Mouse (Mus musculus) stomach, embryonic 14.5 days (tissue): ENCODE data around the gene P2ry12. TPM values are rescaled to one million over a fixed set of nuclear protein-coding genes. Genes with fewer than 3 reads are reported as not detected.

Experiments
- ATAC-seq: fragments of 200-750 bp; cut with Nextera tagmentation; 2 replicates; pipeline ENCODE4 v1.8.0; 2017; ENCODE audit warnings: low read depth, moderate TSS enrichment; ENCODE audit not compliant: insufficient number of reproducible peaks, insufficient read depth, low FRiP score
- H3K27ac ChIP-seq: fragments of 300-500 bp; sonication (generic); 2 replicates; pipeline ENCODE4 v1.5.1; 2014; ENCODE audit warnings: mild to moderate bottlenecking, low read length, moderate library complexity, mixed read lengths
- H3K27me3 ChIP-seq: fragments of 300-500 bp; sonication (generic); 2 replicates; pipeline ENCODE4 v1.6.1; 2014; ENCODE audit warnings: low read length, control low read depth, mixed read lengths; ENCODE audit not compliant: control insufficient read depth, insufficient read depth
- H3K36me3 ChIP-seq: fragments of 300-500 bp; sonication (generic); 2 replicates; pipeline ENCODE4 v1.6.1; 2014; ENCODE audit warnings: mild to moderate bottlenecking, control low read depth, low read length, moderate library complexity, mixed read lengths; ENCODE audit not compliant: control insufficient read depth, insufficient read depth
- H3K4me1 ChIP-seq: fragments of 300-500 bp; sonication (generic); 2 replicates; pipeline ENCODE4 v1.6.1; 2014; ENCODE audit warnings: low read length, control low read depth, mixed read lengths; ENCODE audit not compliant: control insufficient read depth, insufficient read depth
- H3K4me2 ChIP-seq: fragments of 300-500 bp; sonication (generic); replicated peaks from 2 replicates; pipeline ENCODE4 v1.6.1; 2014; ENCODE audit warnings: low read depth, low read length, control low read depth
- H3K4me3 ChIP-seq: fragments of 300-500 bp; sonication (generic); 2 replicates; pipeline ENCODE4 v1.5.1; 2014; ENCODE audit warnings: low read depth, low read length, control low read depth
- H3K9ac ChIP-seq: fragments of 300-500 bp; sonication (generic); replicated peaks from 2 replicates; pipeline ENCODE4 v1.6.1; 2014; ENCODE audit warnings: low read depth, mild to moderate bottlenecking, control low read depth, low read length, moderate library complexity, mixed read lengths
- H3K9me3 ChIP-seq: fragments of 300-500 bp; sonication (generic); 2 replicates; pipeline ENCODE4 v1.6.1; 2016; ENCODE audit warnings: low read depth, low read length, control low read depth; ENCODE audit not compliant: control insufficient read depth
- WGBS: fragments of 180-500 bp; shearing (Covaris S2); extraction: QIAGEN DNeasy Blood & Tissue Kit; methylation state at CpG from one replicate; pipeline ENCODE4 v1.1.7; 2014; 5-methylcytosine and 5-hydroxymethylcytosine counted together
- polyA plus RNA-seq: library from polyadenylated mRNA; unstranded; fragments of >200 nt; fragmentation: Nextera tagmentation; extraction: Ambion mirVana; gene quantifications from 2 replicates; pipeline ENCODE4 v1.2.1, GENCODE M21; 2014

The P2ry12 gene
- polyA plus RNA-seq, 1 experiment from 2014 or later, result 2.5 TPM

DNA sequence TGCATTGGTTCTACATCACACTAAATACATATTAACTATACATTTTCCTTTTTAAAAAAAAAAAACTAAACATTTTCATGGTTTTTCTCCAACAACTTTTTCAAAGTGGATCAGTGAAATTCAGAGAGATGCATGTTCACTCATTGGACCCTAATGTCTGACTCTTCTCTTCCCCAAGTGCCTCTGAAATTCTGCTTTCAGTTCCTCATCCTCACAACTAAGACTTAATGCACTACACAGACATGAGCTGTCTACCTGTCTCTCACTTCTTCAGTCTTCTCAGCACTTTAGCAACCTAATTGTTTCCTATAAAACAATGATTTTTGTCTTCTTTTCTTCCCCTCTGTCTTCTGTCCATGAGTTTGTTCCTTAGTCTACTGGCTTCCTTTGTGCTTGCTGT is 37.3 kb downstream of the P2ry12 start:
- H3K9me3 ChIP-seq, result no peaks in the 10 kb centered on the region
- no peak overlapping the region for H3K4me2 ChIP-seq
- no peak overlapping the region for H3K27ac ChIP-seq
- no peaks in the 10 kb centered on the region for H3K36me3 ChIP-seq
- no peak for ATAC-seq
- no peak overlapping the region for H3K9ac ChIP-seq
- H3K27me3 ChIP-seq, result no peaks in the 10 kb centered on the region
- no peak overlapping the region for H3K4me3 ChIP-seq
- no peaks in the 10 kb centered on the region for H3K4me1 ChIP-seq

DNA sequence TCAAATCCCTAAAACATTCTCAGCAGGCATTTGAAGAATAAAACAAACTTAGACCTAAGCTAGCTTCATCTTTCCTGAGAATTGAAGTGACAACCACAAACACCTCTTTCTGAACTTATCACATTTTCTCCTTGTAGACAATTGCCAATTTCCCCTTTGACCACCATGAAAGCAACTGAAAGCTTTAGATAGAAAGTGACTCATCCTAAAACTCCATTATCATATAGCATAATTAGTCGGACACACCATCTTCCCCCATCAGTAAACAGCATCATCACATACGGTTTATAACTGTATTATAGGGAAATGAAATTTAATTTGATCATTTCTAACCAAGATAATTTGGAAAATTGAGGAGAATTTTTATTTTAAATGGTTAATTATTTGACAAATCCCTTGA is 40.4 kb downstream of the P2ry12 start:
- H3K4me3 ChIP-seq, result no peak overlapping the region

DNA sequence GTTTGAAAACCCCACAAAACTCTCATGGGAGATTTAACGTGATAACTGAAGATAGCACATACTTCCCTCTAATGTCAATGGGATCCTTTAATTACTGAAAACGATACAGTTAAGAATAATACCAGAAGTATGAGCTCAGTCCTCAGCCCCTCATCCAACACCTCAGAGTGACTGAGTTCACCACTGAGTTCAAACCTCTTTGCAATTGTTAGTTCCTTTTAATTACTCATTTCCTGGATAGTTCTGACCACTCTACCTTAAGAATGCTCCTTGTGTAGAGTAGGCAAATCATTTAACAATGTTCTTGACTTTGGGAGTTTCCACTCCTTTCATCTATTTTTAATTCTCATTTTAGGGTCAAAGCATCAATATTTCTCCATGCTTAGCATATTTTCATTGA is 43.3 kb downstream of the P2ry12 start:
- Histone ChIP-seq H3K4me1 (no peaks in the 10 kb centered on the region), H3K4me2 (no peak overlapping the region), H3K4me3 (no peak overlapping the region), H3K9me3 (no peaks in the 10 kb centered on the region), H3K27ac (no peak overlapping the region), H3K27me3 (no peaks in the 10 kb centered on the region), H3K9ac (no peak overlapping the region), H3K36me3 (no peaks in the 10 kb centered on the region)
- 78% methylated on average over 2 of the region's 2 CpGs for WGBS
- no peak for ATAC-seq

More for the DNA sequence above, 40.4 kb downstream of the P2ry12 start:
- H3K27me3 ChIP-seq, result no peaks in the 10 kb centered on the region
- no peak overlapping the region for H3K27ac ChIP-seq
- no peak overlapping the region for H3K9ac ChIP-seq
- whole genome bisulfite sequencing, result 96% methylated on average over 2 of the region's 2 CpGs
- H3K36me3 ChIP-seq, result no peaks in the 10 kb centered on the region
- no peaks in the 10 kb centered on the region for H3K4me1 ChIP-seq
- no peak for ATAC-seq
- no peaks in the 10 kb centered on the region for H3K9me3 ChIP-seq
- H3K4me2 ChIP-seq, result no peak overlapping the region

DNA sequence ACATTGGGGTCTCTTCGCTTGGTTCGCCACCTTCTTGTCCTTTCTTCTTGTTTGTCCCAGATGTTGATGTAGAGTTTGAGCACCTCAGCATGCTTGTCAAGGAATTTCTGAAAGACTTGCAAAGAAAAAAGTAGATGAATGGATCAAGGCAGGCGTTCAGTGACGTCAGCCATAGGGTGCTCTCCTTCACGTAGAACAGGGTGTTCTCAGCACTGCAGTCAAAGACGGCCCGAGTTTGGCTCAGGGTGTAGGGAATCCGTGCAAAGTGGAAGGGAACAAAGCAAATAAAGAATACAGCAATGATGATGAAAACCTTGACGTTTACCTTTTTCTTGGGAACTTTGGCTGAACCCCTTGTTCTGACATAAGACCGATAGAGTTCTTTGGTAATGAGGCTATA is 45.5 kb downstream of the P2ry12 start:
- Histone ChIP-seq H3K4me3 (no peak overlapping the region), H3K36me3 (no peaks in the 10 kb centered on the region), H3K27me3 (no peaks in the 10 kb centered on the region), H3K4me1 (no peaks in the 10 kb centered on the region), H3K9ac (no peak overlapping the region), H3K27ac (no peak overlapping the region), H3K9me3 (no peaks in the 10 kb centered on the region), H3K4me2 (no peak overlapping the region)
- WGBS, result 86% methylated on average over 10 of the region's 10 CpGs
- no peak for ATAC-seq

DNA sequence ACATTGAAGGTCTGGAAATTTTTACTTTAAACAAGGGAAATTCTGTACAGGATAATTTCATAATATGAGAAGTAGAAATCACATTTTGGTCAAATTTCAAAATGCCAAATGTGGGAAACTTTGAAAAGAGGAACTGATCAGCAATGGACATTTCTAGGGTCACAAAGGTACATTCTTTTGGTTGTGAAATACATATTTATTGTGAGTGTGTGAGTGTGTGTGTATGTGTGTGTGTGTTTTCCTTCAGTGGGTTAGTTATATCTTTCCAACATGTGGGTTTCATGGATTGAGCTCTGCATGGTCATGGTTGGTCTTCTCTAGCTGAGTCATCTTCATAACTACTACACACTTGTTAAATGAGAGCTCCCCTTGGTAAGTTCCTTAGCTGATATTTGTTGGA is 50.3 kb downstream of the P2ry12 start:
- ATAC-seq, result no peak
- no peaks in the 10 kb centered on the region for H3K4me1 ChIP-seq
- no peak overlapping the region for H3K27ac ChIP-seq
- H3K9ac ChIP-seq, result no peak overlapping the region
- H3K27me3 ChIP-seq, result no peaks in the 10 kb centered on the region
- H3K4me3 ChIP-seq, result no peak overlapping the region
- H3K4me2 ChIP-seq, result no peak overlapping the region
- no peaks in the 10 kb centered on the region for H3K36me3 ChIP-seq
- no peaks in the 10 kb centered on the region for H3K9me3 ChIP-seq

DNA sequence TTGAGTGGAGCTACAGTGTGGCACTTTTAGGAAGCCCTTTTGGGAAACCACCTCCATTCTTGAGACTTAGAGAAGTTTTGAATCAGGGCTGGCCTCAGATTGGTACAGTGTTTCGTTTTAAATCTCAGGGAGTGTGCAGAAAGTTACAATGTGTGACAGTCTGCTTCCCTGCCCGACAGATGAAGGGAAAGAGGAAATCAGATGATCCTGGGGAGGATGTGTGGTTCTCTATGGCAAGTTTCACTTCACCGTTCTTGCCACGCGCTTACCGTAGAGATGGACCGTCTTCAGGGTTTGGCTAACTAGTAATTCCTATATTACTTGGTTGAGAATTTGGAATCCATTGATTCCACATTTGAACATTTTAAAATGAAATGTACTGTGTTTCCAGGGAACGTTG is 50.9 kb downstream of the P2ry12 start:
- WGBS, result 84% methylated on average over 8 of the region's 8 CpGs
- H3K9me3 ChIP-seq, result no peaks in the 10 kb centered on the region
- no peak for ATAC-seq
- H3K27ac ChIP-seq, result no peak overlapping the region
- H3K27me3 ChIP-seq, result no peaks in the 10 kb centered on the region
- no peak overlapping the region for H3K4me2 ChIP-seq
- no peak overlapping the region for H3K9ac ChIP-seq
- H3K4me3 ChIP-seq, result no peak overlapping the region
- H3K4me1 ChIP-seq, result no peaks in the 10 kb centered on the region
- H3K36me3 ChIP-seq, result no peaks in the 10 kb centered on the region

DNA sequence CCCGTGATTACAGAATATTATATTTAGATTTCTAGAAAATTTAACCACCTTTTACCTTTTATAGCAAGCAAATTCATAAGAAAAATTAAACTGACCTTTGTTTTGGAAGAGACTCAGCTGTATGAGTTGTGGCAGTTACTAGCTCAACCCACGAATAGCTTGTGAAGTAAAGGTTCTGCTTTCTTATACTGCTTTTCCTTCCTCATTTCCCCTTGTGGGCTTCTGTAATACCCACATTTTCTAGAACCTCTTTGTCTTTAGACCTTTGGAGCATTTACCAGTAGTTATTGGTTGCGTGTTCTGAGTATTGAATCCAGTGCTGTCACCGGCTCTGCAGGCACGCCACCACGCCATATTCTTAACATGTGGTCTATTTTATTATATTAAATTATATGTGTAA is 51.9 kb downstream of the P2ry12 start, which contains the start of gene P2ry13:
Gene P2ry13, minus strand, starts transcription at position 156 of the 400 bp plus-strand sequence.
- H3K4me3 ChIP-seq, result no peak within 1 kb of the TSS
- WGBS, result 89% methylated on average over 6 of the region's 6 CpGs
- H3K4me1 ChIP-seq, result no peaks in the 10 kb centered on the region
- no peak within 1 kb of the TSS for H3K4me2 ChIP-seq
- no peak for ATAC-seq
- H3K36me3 ChIP-seq, result no peaks in the 10 kb centered on the region
- no peaks in the 10 kb centered on the region for H3K9me3 ChIP-seq
- H3K27ac ChIP-seq, result no peak within 1 kb of the TSS
- H3K27me3 ChIP-seq, result no peaks in the 10 kb centered on the region
- H3K9ac ChIP-seq, result no peak within 1 kb of the TSS

DNA sequence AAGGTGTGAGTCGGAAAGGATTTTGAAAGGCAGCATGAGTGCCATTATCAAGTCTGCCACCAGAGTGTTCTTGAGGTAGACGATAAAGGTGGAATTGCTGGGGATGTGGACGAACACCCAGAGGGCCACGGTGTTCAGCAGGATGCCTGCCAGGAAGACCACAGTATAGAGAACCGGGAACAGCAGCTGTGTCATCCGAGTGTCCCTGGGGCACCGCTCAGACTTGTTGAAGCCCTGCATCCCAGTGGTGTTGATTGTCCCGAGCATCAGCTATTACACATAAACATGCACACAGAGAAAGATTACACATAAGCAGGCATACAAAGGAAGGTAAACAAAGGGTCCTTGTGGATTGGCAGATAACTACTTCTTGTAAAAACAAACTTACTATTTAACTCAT is 52.6 kb downstream of the P2ry12 start:
- Histone ChIP-seq H3K27ac (no peak overlapping the region), H3K4me1 (no peaks in the 10 kb centered on the region), H3K27me3 (no peaks in the 10 kb centered on the region), H3K9ac (no peak overlapping the region), H3K9me3 (no peaks in the 10 kb centered on the region), H3K4me2 (no peak overlapping the region), H3K4me3 (no peak overlapping the region), H3K36me3 (no peaks in the 10 kb centered on the region)
- 70% methylated on average over 8 of the region's 8 CpGs for WGBS
- ATAC-seq, result no peak

DNA sequence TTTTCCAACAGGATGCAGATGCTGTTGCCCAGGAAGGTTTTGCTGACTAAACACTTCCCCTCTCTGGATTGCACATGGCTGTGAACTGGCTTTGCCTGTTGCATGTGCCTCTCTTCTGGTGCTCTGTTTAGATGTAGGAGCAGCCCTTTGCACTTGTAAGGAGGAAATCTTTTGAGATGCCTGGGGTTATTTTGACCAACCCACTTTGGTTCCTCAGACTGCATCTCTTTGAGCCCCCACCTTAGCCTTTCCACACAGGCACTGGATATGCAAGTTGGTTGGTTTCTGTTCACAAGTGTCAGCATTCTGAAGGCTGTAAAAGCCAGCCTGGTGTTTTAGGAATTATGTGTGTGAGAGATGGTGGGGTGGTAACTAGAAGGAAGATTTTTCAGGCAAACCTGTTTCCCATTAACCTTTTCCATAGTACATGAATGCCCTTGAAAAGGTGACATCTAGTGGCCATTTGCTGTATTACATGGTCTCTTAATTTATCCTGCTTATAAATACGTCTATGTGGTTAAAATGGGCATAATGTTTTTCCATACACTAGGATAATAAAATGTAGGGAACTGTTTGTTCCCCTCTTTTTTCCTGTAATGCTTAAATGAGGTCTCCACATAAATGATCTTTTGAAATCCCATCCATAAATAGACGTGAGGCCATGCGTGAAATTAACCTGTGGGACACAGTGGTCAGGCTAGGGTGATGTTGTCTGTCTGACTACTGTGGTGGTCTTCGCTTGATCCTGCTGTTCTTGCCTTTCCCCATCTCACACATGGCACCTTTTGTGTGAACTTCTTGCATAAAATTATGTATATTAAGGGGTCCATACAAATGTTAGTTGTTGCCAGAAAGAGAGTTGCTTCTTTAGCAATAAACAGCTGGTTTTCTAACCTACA is 53.8 kb downstream of the P2ry12 start:
- H3K9me3 ChIP-seq, result no peaks in the 10 kb centered on the region
- ATAC-seq, result no peak
- H3K27me3 ChIP-seq, result no peaks in the 10 kb centered on the region
- no peak overlapping the region for H3K27ac ChIP-seq
- no peaks in the 10 kb centered on the region for H3K36me3 ChIP-seq
- H3K4me3 ChIP-seq, result no peak overlapping the region
- 67% methylated on average over 4 of the region's 4 CpGs for WGBS
- H3K9ac ChIP-seq, result no peak overlapping the region
- no peaks in the 10 kb centered on the region for H3K4me1 ChIP-seq
- no peak overlapping the region for H3K4me2 ChIP-seq
